Mouse (Mus musculus): ENCODE measurements at regions not wholly inside any gene's neighbourhood (a gene's known extent, or its start where the extent isn't known, plus 50 kb on each side); places are given as distances from the start of the nearest gene placed in this dataset.
A peak's percentile ranks its signal among the peaks of the same experiment; 100 is the strongest.

- Histone ChIP-seq H3K27ac (ENCODE audit: low read length) (no peak overlapping the region), H3K36me3 (ENCODE audit: insufficient read depth, low read length) (no peaks in the 10 kb centered on the region), H3K27me3 (ENCODE audit: insufficient read depth, low read length) (peaks cover 37% of the 10 kb centered on the region), H3K4me3 (ENCODE audit: low read length) (no peak overlapping the region), H3K9me3 (ENCODE audit: low read length) (no peaks in the 10 kb centered on the region), H3K4me1 (ENCODE audit: insufficient read depth, low read length) (0 out of 2 replicates have a peak, but pooled peaks cover 4% of the 10 kb centered on the region), H3K4me2 (replicated peaks; ENCODE audit: low read depth, low read length) (peak overlapping the region; percentile 10; the same call in 1 of the 2 replicates), H3K9ac (replicated peaks; ENCODE audit: low read length) (no peak overlapping the region)
- WGBS: 21% methylated on average over 18 of the region's 18 CpGs
- ATAC-seq (ENCODE audit: low FRiP score, low TSS enrichment): peak; percentile 64; the same call in 1 of the 2 replicates
These were observed 208.6 kb downstream of the Bcl11a start for GRCm38 (mm10) chr11:24286129-24287108.

- ATAC-seq (ENCODE audit: low FRiP score, low TSS enrichment): no peak
- peaks cover 6% of the 10 kb centered on the region; the same call in 1 of the 2 replicates for H3K27me3 ChIP-seq (ENCODE audit: insufficient read depth, low read length)
- no peak overlapping the region for H3K4me3 ChIP-seq (ENCODE audit: low read length)
- H3K36me3 ChIP-seq (ENCODE audit: insufficient read depth, low read length): no peaks in the 10 kb centered on the region
- WGBS: 65% methylated on average over 3 of the region's 3 CpGs
- no peak overlapping the region for H3K4me2 ChIP-seq (replicated peaks; ENCODE audit: low read depth, low read length)
- H3K9me3 ChIP-seq (ENCODE audit: low read length): no peaks in the 10 kb centered on the region
- no peak overlapping the region for H3K9ac ChIP-seq (replicated peaks; ENCODE audit: low read length)
- H3K4me1 ChIP-seq (ENCODE audit: insufficient read depth, low read length): peaks cover 23% of the 10 kb centered on the region
- no peak overlapping the region for H3K27ac ChIP-seq (ENCODE audit: low read length)
These were observed 215.4 kb downstream of the Bcl11a start for GRCm38 (mm10) chr11:24293209-24293608.

GRCm38 (mm10) chr11:24293860-24294531 lies 216.1 kb downstream of the Bcl11a start:
- H3K36me3 ChIP-seq (ENCODE audit: insufficient read depth, low read length): no peaks in the 10 kb centered on the region
- peaks cover 6% of the 10 kb centered on the region; the same call in 1 of the 2 replicates for H3K27me3 ChIP-seq (ENCODE audit: insufficient read depth, low read length)
- H3K9ac ChIP-seq (replicated peaks; ENCODE audit: low read length): no peak overlapping the region
- H3K4me3 ChIP-seq (ENCODE audit: low read length): no peak overlapping the region
- H3K27ac ChIP-seq (ENCODE audit: low read length): no peak overlapping the region
- no peaks in the 10 kb centered on the region for H3K9me3 ChIP-seq (ENCODE audit: low read length)
- no peak overlapping the region for H3K4me2 ChIP-seq (replicated peaks; ENCODE audit: low read depth, low read length)
- 74% methylated on average over 7 of the region's 7 CpGs for WGBS
- peaks cover 23% of the 10 kb centered on the region for H3K4me1 ChIP-seq (ENCODE audit: insufficient read depth, low read length)
- ATAC-seq (ENCODE audit: low FRiP score, low TSS enrichment): no peak

GRCm38 (mm10) chr11:24296893-24297624 lies 219.2 kb downstream of the Bcl11a start:
- no peaks in the 10 kb centered on the region for H3K9me3 ChIP-seq (ENCODE audit: low read length)
- H3K4me1 ChIP-seq (ENCODE audit: insufficient read depth, low read length): peaks cover 23% of the 10 kb centered on the region
- 17% methylated on average over 12 of the region's 12 CpGs for WGBS
- no peaks in the 10 kb centered on the region for H3K27me3 ChIP-seq (ENCODE audit: insufficient read depth, low read length)
- no peaks in the 10 kb centered on the region for H3K36me3 ChIP-seq (ENCODE audit: insufficient read depth, low read length)
- H3K9ac ChIP-seq (replicated peaks; ENCODE audit: low read length): no peak overlapping the region
- no peak overlapping the region; the same call in 1 of the 2 replicates for H3K4me2 ChIP-seq (replicated peaks; ENCODE audit: low read depth, low read length)
- ATAC-seq (ENCODE audit: low FRiP score, low TSS enrichment): peak; percentile 55; the same call in 1 of the 2 replicates
- H3K4me3 ChIP-seq (ENCODE audit: low read length): no peak overlapping the region
- no peak overlapping the region for H3K27ac ChIP-seq (ENCODE audit: low read length)

- Histone ChIP-seq H3K9ac (replicated peaks; ENCODE audit: low read length) (no peak overlapping the region), H3K9me3 (ENCODE audit: low read length) (no peaks in the 10 kb centered on the region), H3K4me1 (ENCODE audit: insufficient read depth, low read length) (peaks cover 23% of the 10 kb centered on the region), H3K4me2 (replicated peaks; ENCODE audit: low read depth, low read length) (no peak overlapping the region), H3K27me3 (ENCODE audit: insufficient read depth, low read length) (no peaks in the 10 kb centered on the region), H3K4me3 (ENCODE audit: low read length) (no peak overlapping the region), H3K36me3 (ENCODE audit: insufficient read depth, low read length) (no peaks in the 10 kb centered on the region), H3K27ac (ENCODE audit: low read length) (no peak overlapping the region)
- ATAC-seq (ENCODE audit: low FRiP score, low TSS enrichment): no peak
- WGBS: 51% methylated on average over 5 of the region's 5 CpGs
These were observed 219.9 kb downstream of the Bcl11a start for GRCm38 (mm10) chr11:24297763-24298162.

DNA sequence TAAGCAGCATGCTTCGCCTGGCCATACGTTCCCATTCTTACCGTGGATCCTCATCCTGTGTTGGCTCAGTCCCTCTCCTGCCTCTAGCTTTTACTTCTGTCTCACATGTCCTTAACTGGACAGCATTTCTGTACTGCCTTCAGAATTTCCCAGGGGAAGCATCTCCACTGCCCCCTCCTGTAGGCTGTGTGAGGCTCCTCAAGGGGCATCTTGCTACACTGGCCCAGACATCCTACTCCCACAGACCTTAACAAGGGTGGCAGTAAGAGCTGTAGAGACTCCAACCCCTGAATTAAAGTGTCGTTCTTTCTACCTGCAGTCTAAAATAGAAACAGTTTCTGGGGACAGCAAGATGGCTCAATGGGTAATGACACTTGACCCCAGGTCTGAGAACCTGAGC lies 222.5 kb downstream of the Bcl11a start:
- Histone ChIP-seq H3K4me3 (ENCODE audit: low read length) (no peak overlapping the region), H3K4me2 (replicated peaks; ENCODE audit: low read depth, low read length) (no peak overlapping the region), H3K27me3 (ENCODE audit: insufficient read depth, low read length) (peaks cover 6% of the 10 kb centered on the region; the same call in 1 of the 2 replicates), H3K9me3 (ENCODE audit: low read length) (no peaks in the 10 kb centered on the region), H3K9ac (replicated peaks; ENCODE audit: low read length) (no peak overlapping the region), H3K36me3 (ENCODE audit: insufficient read depth, low read length) (no peaks in the 10 kb centered on the region), H3K27ac (ENCODE audit: low read length) (no peak overlapping the region), H3K4me1 (ENCODE audit: insufficient read depth, low read length) (peaks cover 23% of the 10 kb centered on the region)
- WGBS: 76% methylated on average over 4 of the region's 4 CpGs
- no peak for ATAC-seq (ENCODE audit: low FRiP score, low TSS enrichment)

DNA sequence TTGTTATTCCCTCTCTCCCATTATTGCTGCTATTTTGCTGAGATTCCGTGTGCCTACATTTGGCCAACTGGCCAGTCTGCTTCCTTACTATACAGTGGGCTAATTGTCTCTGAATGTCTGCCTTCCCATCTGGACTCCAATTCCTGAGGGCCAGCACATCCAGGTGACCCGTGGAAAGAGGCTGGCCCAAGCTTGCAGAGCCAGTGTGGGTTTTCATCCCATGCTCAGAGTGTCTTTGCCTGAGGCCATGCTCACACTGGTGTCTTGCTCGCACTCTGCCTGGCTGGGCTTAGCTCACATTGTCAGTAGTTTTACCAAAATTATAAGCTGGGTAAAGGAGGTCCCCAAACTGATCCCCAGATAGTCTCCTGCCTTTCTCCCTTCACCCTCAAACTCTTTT lies 223.3 kb downstream of the Bcl11a start:
- H3K27me3 ChIP-seq (ENCODE audit: insufficient read depth, low read length): peaks cover 6% of the 10 kb centered on the region; the same call in 1 of the 2 replicates
- ATAC-seq (ENCODE audit: low FRiP score, low TSS enrichment): no peak
- H3K36me3 ChIP-seq (ENCODE audit: insufficient read depth, low read length): no peaks in the 10 kb centered on the region
- no peak overlapping the region for H3K4me3 ChIP-seq (ENCODE audit: low read length)
- no peaks in the 10 kb centered on the region for H3K9me3 ChIP-seq (ENCODE audit: low read length)
- no peak overlapping the region for H3K9ac ChIP-seq (replicated peaks; ENCODE audit: low read length)
- H3K4me1 ChIP-seq (ENCODE audit: insufficient read depth, low read length): peaks cover 22% of the 10 kb centered on the region
- H3K27ac ChIP-seq (ENCODE audit: low read length): no peak overlapping the region
- 71% methylated on average over 3 of the region's 3 CpGs for WGBS
- H3K4me2 ChIP-seq (replicated peaks; ENCODE audit: low read depth, low read length): no peak overlapping the region

- no peak overlapping the region for H3K27ac ChIP-seq (ENCODE audit: low read length)
- peak; percentile 80 for ATAC-seq (ENCODE audit: low FRiP score, low TSS enrichment)
- H3K9me3 ChIP-seq (ENCODE audit: low read length): peaks cover under 1% of the 10 kb centered on the region; the same call in 1 of the 2 replicates
- 2% methylated on average over 17 of the region's 17 CpGs for WGBS
- no peaks in the 10 kb centered on the region for H3K36me3 ChIP-seq (ENCODE audit: insufficient read depth, low read length)
- peaks cover 8% of the 10 kb centered on the region for H3K27me3 ChIP-seq (ENCODE audit: insufficient read depth, low read length)
- no peak overlapping the region for H3K9ac ChIP-seq (replicated peaks; ENCODE audit: low read length)
- H3K4me1 ChIP-seq (ENCODE audit: insufficient read depth, low read length): 0 out of 2 replicates have a peak, but pooled peaks cover 9% of the 10 kb centered on the region
- peak overlapping the region; percentile 44 for H3K4me3 ChIP-seq (ENCODE audit: low read length)
- H3K4me2 ChIP-seq (replicated peaks; ENCODE audit: low read depth, low read length): peak overlapping the region; percentile 67
These were observed 227.3 kb downstream of the Bcl11a start for GRCm38 (mm10) chr11:24305145-24305553.

DNA sequence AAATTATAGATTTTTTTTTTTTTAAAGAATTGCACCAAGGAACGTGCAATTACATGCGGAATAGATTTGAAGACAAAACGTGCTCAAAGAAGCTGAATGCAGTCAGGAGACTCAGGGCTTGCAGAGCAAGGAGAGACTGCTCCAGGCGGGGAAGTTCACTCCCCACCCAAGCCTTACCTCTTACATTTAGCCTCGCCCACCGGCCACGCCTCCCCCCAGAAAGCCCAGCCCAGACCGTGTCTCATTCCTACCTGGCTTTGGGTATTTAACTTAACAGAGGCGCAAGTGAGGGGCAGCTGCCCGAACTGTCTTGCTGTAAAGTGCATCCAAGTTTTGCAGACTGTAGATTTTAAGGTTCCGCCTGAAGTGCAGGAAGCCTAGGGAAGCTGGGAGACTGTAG lies 227.8 kb downstream of the Bcl11a start:
- H3K9me3 ChIP-seq (ENCODE audit: low read length): peaks cover 4% of the 10 kb centered on the region
- 0 out of 2 replicates have a peak, but pooled peaks cover 9% of the 10 kb centered on the region for H3K4me1 ChIP-seq (ENCODE audit: insufficient read depth, low read length)
- peaks cover 8% of the 10 kb centered on the region for H3K27me3 ChIP-seq (ENCODE audit: insufficient read depth, low read length)
- H3K4me3 ChIP-seq (ENCODE audit: low read length): peak overlapping the region; percentile 44
- peak overlapping the region; percentile 67 for H3K4me2 ChIP-seq (replicated peaks; ENCODE audit: low read depth, low read length)
- WGBS: 8% methylated on average over 11 of the region's 11 CpGs
- no peak overlapping the region for H3K27ac ChIP-seq (ENCODE audit: low read length)
- no peak overlapping the region for H3K9ac ChIP-seq (replicated peaks; ENCODE audit: low read length)
- peak; percentile 90 for ATAC-seq (ENCODE audit: low FRiP score, low TSS enrichment)
- no peaks in the 10 kb centered on the region for H3K36me3 ChIP-seq (ENCODE audit: insufficient read depth, low read length)

Measured in kidney, embryonic 16.5 days (tissue).